Mouse (Mus musculus): Measurements from ENCODE around the gene Gm21818.
"Not testable (repeated sequence)": the region's sequence is repeated elsewhere in the genome, so short reads cannot be mapped to it uniquely, and the experiment has no call there.

Gm21818 gene

GRCm38 (mm10) chr13:120172133-120172532, at the start of gene Gm21818:
Gene Gm21818, plus strand, starts transcription at chr13:120172433.
- not testable (repeated sequence) for DNase-seq (ENCODE audit: low spot score)

GRCm38 (mm10) chr13:120139946-120140345, 32.3 kb upstream of the Gm21818 start, which contains the start of gene Gm20767:
Gene Gm20767, plus strand, starts transcription at chr13:120140246.
- DNase-seq (ENCODE audit: low spot score), result not testable (repeated sequence)

- not testable (repeated sequence) for DNase-seq (ENCODE audit: low spot score)
Measured at GRCm38 (mm10) chr13:120142348-120142747, 29.9 kb upstream of the Gm21818 start.

- not testable (repeated sequence) for DNase-seq (ENCODE audit: low spot score)
Measured at GRCm38 (mm10) chr13:120149660-120150407, 22.4 kb upstream of the Gm21818 start.

GRCm38 (mm10) chr13:120150589-120150988, 21.6 kb upstream of the Gm21818 start:
- DNase-seq (ENCODE audit: low spot score), result not testable (repeated sequence)

GRCm38 (mm10) chr13:120168301-120168700, 3.9 kb upstream of the Gm21818 start:
- not testable (repeated sequence) for DNase-seq (ENCODE audit: low spot score)

GRCm38 (mm10) chr13:120196189-120196821, 24.1 kb downstream of the Gm21818 start:
- not testable (repeated sequence) for DNase-seq (ENCODE audit: low spot score)

GRCm38 (mm10) chr13:120215847-120216246, 43.6 kb downstream of the Gm21818 start, which contains the start of gene Gm21762:
Gene Gm21762, minus strand, starts transcription at chr13:120215947.
- DNase-seq (ENCODE audit: low spot score), result not testable (repeated sequence)

- DNase-seq (ENCODE audit: low spot score), result not testable (repeated sequence)
Measured at GRCm38 (mm10) chr13:120220922-120221321, 48.7 kb downstream of the Gm21818 start.

GRCm38 (mm10) chr13:120223012-120223659, 50.9 kb downstream of the Gm21818 start:
- DNase-seq (ENCODE audit: low spot score), result not testable (repeated sequence)
